Mouse (Mus musculus): ENCODE results near the gene Fam3b.

The Fam3b gene

DNA sequence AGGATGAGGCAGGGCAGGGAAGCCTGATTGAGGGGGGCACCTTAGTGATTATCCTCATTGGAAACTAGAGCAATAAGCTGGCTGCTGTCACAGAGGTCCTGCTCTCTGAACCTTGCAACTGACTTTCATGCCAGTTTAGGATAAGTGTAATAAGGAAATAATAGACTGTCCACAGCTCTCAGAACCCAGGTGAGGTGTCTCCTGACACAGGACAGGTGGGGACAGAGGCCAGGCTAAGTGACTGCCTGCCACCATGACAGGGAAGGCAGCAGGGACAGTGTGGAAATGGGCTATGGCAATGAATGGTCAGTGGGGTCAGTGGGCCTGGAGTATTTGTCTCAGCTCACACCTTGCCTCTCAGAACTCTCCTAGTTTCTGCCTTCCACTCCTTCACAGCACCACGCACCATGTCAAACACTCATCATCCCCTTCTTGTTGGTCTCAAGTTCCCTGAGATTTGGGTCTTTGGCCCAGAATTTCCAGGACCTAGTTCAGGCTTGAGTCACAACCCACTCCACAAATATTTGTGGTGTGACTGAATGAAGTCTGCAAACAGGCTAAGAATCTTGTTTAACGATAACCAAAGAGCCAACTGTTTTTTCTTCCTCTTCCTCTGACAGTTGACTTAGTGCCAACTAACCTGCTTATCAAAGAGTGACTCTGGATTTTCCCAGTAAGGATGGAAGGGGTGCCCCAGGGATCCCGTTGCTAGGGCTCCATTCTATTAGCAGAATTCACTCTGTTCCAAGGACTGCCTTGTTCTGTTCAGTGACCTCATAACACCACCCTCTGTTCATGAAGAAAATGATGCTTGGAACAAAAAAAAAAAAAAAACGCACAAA, at the start of gene Fam3b:
TSS of gene Fam3b (minus strand) at position 718 of the 842 bp plus-strand sequence.
- DNase-seq = no peak

DNA sequence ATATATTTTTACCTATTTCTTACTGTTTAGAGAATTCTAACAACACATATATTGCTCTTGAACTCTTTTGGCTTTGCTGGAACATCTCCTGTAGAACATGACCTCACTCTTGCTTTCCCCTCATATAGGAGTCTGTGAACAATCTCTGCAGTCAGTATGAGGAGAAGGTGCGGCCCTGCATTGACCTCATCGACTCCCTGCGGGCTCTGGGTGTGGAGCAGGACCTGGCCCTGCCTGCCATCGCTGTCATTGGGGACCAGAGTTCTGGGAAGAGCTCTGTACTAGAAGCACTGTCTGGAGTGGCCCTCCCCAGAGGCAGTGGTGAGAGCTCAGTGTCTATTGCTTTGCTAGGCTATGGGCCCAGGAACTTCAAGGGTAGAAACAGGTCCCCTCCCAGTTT, 29.7 kb upstream of the Fam3b start:
- DNase-seq = no peak

DNA sequence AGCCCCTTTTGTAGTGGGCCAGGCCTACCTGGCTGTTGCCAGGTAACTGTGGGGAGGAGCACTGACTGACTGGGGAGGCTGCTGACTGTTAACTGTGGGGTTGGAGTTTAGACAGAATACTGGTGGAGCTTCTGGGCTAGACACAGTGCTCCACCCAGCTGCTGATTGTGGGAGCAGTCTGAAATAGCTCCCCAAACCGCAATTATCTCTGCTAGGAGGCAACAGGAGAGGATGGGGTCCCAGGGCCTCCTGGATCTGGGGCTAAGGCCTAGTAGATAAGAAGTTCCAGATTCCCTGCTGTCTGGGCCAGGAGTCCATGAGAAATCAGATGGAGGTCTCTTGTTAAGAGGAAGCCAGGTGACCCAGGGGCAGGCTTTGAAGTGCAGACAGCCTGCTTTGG, 22.2 kb upstream of the Fam3b start:
- DNase-seq = no peak

DNA sequence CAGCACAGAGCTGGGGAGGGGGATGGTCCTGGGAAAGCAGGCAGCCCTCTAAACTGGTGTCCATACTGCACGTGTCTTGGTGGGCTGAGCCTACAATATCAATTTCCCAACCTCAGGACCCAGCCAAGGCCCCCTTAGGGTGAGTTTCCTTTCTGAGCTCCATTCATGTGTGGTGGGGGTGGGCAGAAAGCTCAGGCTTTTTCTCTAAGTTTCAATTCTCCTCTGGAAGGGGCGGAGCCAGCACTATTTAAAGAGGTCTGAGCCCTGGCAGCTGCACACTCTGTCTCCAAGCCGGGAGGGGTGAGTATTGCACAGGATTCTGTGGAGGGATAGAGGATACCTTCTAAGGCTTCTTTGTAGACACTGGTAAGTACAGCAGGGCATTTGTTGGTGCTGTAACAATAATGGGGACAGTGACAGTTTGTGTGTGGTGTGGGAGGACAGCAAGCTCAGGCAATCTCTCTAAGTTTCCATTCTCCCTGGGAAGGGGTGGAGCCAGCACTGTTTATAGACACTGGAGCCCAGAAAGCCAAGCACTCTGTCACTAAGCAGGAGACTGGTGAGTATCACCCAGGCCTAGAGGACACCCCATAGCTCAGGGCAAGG, 21.3 kb upstream of the Fam3b start:
- peak; percentile 71 for DNase-seq

DNA sequence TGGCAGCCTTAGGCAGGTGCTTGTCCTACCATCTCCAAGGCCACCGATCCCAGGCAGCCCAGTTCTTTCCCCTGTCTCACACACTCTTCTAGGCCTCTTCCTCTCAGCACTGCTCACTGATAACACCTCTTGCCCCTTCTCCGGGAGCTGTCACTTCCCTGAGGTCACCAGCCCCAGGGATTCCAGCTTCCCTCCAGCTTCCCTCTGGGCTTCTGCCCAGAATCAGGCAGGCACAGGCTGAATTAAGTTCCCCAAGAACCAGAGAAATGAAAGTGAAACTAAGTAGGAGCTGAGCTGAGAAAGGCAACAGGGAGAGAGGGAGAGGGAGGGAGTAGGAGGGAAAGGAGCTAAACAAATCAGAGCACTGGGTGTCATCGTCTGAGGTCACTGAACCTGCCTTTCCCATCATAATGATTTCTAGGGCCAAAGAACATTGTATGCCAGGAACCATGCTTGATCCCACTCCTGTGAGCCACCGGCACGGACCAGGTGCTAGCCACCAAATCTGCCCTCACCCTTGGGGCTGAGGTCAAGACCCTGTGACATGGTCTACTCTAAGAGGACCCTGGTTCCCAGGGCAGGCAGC, 20.4 kb upstream of the Fam3b start:
- peak; percentile 23 for DNase-seq

DNA sequence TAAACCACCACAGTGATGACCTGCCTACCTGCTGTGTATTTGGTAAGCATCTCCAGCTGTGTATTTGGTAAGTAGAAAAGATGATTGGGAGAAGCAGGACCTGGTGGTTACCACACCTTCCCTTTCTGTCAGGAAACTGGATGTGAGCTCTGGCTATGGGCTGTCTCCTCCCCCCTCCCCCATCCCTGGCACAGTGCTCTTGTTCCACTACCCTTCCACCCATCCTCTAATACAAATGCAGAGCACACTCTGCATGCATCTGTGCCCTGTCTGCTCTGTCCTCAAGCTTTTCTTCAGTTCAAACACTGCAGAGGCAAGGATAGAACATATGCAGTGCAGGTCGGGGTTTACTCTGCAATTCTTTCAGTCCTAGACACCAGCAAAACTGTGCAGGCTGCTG, 19.8 kb upstream of the Fam3b start:
- DNase-seq = no peak

DNA sequence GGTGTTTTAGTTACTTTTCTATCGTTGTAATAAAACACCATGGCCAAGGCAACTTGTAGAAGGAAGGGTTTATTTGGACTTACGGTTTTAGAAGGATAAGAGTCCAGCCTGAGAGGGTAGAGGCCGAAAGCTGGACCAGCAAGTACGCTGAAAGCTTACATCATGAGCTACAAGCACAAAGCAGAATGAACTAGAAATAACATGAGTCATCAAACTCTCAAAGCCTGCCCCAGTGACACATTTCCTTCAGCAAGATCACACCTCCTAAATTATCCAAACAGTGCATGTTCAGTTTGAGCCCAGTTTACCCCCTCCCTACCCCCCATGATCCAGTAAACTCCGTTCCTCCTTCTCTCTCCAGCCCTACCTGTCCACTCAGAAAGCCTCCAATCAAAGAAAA, 19.1 kb upstream of the Fam3b start:
- DNase-seq = no peak

DNA sequence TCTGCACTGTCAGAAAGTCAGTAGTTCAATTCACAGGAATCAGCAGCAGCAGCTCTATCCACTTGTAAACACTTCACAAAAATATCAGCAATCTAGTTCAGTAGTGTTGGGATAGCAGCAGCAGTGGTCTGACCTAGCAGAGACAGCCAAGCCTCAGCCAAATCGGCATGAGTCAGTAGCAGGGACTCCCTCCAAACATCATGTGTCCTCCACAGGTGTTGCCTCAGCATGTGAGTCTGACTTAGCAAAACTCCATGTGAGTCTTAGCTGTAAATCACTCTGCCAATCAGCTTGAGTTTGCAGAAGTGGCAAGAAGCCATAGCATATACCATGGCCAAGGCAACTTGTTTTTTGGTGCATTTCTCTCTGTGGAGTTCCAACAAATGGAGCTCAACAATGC, 18.5 kb upstream of the Fam3b start:
- no peak for DNase-seq

DNA sequence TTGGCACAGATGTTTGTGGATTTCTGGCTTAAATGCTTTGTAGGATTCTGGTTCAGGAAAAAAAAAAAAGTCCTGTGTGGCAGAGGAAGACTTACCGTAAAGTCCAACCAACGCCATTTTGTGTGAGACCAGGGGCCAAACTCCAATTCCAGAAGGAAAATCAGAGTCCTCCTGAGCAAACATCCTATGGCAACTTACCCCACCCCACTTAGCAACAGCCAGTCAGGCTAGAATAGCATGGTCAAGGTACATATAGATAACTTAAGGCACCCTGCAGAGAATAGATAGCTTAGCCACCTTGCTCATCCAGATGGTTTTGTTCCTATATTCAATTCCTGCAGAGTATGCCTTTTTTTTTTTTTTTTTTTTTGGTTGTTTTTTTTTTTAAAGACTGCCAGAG, 14.6 kb upstream of the Fam3b start:
- no peak for DNase-seq

DNA sequence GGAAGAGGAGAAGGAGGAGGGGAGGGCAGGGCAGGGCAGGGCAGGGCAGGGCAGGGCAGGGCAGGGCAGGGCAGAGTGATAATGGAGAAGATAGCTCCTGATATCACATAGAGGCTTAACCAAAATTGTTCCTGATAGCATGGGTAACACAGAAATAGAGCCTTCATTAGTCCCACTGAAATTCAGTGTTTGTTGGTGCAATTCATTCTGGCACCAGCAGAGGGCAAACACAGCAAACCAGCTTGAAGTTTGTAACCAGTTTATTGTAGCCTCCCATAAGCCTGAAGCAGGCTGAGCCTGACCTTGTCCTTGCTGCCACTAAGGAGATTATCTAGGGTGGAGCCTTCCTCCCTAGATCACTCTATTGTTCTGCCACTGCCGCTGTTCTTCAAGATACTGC, 8.4 kb upstream of the Fam3b start:
- DNase-seq = peak; percentile 60

DNA sequence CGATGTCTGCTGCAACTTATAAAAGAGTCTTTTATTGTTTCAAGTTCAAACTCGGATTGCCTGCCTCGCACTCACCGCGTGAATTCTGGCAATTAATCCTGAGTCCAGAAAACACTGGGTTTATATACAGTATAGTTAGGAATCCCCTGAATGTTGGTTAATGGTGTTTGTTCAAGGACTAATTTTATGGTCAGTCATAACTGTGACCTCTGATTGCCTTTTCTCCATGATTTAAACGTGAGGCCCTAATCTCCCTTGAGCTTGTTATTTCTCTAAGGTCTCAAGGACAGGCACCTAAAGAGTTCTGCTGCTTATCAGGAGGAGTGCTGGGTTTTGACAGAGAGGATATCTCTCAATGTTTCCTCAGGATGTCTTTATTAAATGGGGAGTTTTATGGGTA, 7.4 kb upstream of the Fam3b start:
- no peak for DNase-seq

DNA sequence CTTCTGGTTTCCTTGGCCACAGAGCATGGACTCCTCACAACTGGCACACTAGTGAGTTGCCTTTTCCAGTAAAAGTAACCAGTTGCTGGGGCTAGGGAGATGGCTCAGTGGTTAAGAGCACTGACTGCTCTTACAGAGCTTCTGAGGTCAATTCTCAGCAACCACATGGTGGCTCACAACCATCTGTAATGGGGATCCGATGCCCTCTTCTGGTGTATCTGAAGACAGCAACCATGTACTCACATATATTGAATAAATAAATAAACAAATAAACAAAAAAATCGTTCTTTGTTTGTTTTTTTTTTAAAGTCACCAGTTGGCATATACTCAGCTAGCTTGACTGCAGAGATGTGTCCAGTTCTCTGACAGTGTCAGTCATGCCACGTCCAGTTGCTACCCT, 1.7 kb upstream of the Fam3b start:
- no peak for DNase-seq

DNA sequence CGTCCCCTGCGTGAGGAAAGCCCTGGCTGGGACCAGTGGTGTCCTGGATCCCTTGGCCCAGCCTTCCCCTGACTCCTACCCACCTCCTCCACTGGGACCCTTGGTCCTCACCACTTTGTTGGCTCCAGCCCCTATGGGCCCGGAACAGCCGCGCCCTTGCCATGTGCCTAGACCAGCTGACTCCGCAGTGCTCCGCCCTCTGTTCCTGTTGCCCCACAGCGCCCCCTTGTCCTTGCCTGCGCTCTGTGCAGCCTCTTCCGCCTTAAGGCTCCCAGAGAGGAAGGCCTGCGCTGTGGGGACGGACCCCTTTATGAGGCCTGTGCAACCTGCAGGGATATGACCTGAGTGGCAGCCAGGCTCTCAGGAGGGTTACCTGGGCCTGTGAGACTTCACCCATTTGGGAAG, 2.3 kb downstream of the Fam3b start:
- DNase-seq = peak; percentile 46

DNA sequence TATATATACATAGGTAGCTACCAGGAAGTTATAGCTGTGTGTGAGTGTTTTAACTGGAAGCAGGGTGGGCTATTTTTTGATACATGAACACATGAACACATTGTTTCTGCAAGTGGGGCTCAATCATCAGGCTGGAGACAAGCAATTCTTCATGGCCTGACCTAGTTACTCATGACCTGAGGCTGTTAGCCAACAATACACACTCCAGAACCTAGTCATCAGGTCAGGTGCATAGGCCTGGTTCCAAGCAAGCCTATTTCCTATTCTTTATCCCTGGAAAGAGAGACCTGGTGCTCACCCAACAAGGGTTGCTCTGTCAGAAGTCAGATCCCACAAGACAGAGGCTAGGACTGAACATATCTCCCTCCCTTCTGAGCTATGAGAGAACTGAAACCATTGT, 3.1 kb downstream of the Fam3b start:
- DNase-seq = no peak

DNA sequence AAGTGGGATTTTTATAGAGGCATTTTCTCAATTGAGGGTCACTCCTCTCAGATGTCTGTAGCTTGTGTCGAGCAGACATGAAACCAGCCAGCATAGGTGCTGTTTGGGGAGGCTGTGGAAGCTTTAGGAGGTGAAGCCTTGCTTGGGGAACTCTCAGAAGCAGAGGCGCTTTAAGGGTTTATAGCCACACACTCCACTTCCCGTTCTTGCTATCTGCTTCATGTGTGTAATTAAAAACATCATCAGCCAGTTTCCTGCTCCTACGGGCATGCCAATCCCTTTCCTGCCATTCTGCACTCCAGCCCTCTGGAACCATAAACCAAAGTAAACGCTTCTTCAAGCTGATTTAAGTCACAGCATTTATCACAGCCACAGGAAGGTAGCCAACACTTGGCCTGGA, 3.8 kb downstream of the Fam3b start:
- DNase-seq = no peak

DNA sequence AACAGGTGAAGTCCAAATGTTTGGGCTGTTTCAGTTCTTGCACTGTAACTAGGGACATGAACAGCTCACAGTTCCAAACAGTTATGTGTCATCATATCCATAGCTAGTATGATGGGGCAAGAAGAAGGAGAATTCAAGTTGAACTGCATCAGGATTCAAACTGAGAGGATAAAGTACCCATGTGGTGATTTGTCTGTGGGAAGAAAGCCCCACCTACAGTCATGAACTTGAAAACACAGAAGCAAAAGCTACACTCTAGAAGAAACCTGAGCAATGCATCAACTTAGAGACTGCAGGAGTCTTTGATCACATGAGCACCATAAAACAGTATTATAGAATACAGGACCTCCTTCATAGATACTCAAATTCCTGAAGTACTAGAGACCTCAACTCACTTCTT, 6.8 kb downstream of the Fam3b start:
- no peak for DNase-seq

DNA sequence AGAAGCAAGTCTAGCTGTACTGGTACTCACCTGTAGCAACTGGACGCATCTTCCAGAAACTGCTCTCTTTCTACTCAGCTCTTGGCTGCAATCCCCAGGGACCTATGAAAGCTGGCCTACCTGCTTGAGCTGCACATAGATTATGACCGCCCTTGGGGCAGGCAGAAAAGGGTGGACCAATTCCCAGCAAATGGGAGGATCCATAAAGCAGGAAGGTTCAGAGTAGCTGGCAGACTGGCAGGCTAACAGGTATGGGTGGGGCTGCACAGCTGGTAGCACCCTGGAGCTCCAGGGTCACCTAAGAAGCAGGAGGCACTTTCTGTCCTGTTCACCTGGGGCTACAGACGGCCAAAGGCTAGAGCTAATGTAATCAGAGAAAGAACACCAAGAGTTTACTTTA, 9.8 kb downstream of the Fam3b start:
- no peak for DNase-seq

DNA sequence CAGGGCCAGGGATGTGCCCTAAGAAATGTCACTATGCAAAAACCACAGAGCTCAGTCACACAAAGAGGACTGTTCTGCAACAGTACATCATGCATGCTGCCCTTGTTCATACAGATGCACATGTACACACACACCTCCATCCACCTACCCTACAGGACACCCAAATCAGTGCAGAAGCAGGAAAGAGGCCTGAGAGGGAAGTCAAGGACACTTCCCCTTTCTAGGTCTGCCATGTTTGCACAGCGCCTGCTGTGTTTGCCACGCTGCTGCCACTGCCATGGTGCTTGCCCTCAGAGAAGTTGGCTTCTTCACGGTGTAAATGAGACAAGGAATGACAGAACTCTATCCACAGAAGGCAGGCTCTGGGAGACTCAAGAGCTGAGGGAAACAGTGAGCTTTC, 10.8 kb downstream of the Fam3b start:
- DNase-seq = no peak

DNA sequence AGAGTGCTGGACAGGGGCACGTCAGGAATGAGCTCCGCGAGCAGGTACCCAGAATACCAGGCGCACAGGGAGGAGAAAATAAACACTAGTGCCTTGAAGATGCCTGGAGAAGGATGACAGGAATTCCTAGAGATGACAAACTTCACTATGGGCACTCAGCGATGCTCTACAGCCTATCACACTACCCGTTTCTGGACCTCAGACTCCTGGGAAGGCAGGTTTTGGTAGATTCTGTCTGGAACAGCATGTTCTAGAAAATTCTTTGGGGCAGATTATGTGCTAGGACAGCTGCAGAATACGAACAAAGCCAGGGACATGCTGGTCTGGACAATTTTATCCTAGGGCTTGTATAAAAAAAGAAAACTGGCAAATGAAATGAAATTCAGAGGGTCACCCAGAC, 13.7 kb downstream of the Fam3b start:
- no peak for DNase-seq

DNA sequence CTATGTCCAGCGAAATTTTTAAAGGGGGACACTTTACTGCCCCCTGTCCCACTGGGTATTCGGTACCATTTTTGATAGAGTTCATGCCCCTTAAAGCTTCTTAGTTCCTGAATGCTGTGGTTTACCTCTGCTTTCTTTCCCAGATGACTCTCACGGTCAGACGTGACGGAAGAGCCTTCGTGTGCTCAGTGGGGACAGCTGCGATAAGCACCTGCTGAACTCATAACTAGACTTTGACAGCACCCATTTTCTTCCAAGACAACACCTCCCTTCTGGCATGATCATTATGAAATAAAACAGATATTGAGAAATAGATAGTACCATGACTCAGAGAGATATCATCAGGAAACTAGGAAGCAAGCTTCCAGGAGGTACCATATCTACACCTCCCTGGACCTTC, 15.2 kb downstream of the Fam3b start:
- no peak for DNase-seq

DNA sequence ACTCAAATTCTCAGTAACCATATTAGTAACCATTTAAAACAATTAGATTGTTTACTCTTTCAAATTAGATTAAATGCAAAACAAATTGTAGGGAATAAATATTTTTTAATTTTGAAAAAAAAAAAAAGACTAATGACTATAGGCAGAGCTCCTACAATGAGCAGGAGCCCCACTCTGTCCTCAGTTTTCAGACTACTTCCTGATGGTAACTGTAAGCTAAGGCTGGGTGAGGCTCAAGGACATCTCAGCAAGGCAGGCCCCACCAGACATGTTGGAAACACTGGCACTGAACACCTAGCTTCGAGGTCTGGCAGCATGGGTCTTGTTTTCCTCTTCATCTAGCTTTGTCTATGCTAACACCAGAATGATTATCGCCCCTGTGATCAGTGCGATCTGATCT, 16.5 kb downstream of the Fam3b start:
- DNase-seq = no peak

DNA sequence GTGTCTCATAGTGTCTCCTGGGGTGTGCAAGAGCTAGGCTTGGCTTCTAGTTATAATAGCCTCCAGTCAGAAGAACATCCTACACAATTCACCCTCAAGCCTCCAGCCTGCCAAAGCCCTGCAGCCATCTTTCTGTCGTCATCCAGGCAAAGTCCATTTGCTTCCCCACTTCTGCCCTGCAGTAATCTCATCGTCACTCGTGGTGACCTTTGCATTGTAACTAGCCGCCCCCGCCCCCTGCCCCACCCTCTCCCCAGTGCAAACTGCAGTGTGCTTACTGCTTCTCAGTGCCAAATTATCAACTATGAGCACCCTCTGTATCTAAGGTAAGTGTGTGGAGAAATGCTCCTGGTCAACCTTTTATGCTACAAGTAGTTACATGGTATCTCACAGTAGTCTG, 16.9 kb downstream of the Fam3b start:
- DNase-seq = no peak

DNA sequence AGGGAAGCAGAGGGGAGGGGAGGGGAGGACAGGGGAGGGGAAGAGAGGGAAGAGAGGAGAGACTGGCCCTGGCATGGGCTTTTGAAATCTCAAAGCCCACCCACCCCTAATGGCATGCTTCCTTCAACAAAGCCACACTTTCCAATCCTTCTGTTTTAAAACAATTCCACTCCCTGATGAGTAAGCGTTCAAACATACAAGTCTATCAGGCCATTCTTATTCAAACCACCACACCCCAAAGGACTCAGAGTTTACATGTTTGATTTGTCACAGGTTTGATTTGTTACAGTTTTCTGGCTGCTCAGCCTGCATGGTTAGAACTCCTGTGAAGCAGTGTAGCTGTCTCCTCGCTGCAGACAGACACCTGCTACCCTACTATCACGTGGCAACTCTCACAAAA, 18.6 kb downstream of the Fam3b start:
- no peak for DNase-seq

DNA sequence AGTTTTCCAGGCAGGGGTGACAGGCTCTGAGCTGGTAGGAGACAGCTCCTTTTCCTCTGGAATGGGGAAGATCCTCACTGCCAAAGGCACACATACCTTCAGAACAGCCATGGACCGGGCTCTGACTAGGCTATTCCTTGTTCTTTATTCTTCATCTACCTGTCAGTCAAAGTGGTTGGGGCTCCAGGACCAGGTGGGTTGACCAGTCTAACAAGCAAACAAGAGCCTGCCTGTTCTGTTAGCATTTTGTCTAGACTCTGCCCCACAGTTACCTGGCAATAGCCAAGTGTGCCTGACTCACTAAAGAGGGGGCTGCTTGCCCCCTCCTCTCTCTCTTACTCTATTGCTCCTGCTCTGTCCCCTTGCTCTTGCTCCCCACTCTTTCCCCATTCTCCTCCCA, 22.2 kb downstream of the Fam3b start:
- DNase-seq = no peak

DNA sequence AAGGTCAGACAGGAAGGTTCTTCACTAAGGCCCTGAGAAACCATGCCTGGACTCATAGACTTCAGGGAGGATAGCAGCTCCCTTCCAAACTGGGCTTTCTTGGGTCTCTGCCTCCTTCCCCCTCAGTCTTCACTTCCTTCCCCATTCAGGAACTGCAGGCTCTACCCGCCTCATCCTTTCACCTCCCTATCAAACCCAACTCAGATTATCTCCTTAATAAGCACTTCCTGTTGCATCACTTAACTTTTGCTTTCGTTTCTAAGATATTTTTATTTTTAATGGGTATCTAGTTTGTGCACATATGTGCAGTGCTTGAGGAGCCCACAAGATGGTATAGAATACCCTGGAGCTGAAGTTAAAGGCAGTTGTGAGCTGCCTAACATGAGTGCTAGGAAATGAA, 36.0 kb downstream of the Fam3b start:
- DNase-seq = no peak
